Mouse (Mus musculus) layer of hippocampus, adult 18-20 months (tissue): ENCODE data around the gene Col26a1. TPM values are rescaled to one million over a fixed set of nuclear protein-coding genes. Genes with fewer than 3 reads are reported as not detected.
A peak's percentile ranks its signal among the peaks of the same experiment; 100 is the strongest.
"Not testable (repeated sequence)": the region's sequence is repeated elsewhere in the genome, so short reads cannot be mapped to it uniquely, and the experiment has no call there.

Experiments
- DNase-seq, 2 experiments: peaks; one replicate each; pipeline ENCODE4 v3.0.0; 2022; ENCODE audit warnings: low spot score in 2 of 2
- total RNA-seq, 2 experiments: library from RNA; stranded (reverse); gene quantifications; 2 replicates each; pipeline ENCODE4 v1.2.3; 2021

The Col26a1 gene
- total RNA-seq, 2 experiments from 2014 or later: 1.8 to 2.7 TPM

DNA sequence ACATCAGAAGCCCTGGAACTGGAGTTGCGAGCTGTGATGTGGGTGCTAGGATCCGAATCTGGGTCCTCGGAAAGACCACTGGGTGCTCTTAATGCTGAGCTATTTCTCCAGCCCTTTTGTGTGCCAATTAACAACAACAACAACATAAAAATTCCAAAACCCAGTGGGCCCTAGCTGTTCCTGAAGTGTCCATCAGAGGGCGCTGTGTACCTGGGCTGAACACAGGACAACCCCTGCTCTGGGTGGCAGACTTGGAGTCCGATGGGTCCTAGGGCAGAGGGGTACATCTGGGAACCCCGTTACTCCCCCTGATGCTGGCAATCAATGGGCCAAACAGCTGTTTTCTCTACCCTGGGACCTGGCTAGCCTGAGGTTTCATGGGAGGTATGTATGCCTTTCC lies 123.2 kb downstream of the Col26a1 start:
- DNase-seq: no peak

DNA sequence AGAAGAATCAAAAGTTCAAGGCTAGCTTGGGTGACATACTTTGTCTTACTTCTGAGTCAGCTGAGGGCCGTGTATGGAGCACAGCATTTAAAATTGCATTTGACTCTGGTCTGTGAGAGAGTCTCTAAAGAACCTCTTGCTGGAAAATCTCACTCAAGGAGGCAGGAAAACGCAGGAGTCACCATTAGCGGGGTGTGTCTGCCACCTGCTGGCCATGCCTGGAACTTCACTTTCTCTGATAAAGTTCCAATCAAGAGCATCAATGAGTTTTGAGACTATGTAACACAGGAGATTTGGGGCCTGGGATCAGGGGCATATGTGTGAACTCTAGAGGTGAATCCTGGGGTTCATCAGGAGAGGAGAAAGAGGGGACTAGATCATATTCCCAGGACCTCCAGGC lies 127.3 kb downstream of the Col26a1 start:
- DNase-seq: peak; percentile 42 to 80

DNA sequence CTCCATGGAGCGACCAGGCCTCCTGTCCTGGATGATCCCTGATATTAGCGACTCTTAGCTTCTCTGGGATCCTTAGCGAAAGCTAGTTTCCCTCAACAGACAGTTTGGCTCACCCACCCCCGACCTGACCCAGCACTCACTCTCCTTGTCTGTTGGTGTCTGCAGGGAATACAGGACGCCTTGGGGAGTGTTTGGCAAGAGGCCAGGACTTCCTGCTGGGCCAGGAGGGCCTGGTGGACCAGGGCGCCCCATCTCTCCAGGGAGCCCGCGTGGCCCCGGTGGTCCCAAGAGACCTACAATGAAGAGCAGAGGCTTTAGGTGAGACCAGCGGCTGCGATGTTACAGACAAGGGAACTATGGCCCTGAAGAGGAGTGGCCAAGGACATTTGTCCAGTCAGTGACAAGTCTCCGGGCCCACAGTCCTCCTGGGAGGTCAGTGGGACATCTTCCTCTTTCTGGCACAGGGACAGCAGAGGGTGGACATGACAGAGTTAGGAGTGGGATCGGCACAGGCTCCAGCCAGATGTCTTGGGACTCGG lies 128.9 kb downstream of the Col26a1 start:
- DNase-seq: no peak

- DNase-seq: not testable (repeated sequence)
These were observed 129.8 kb downstream of the Col26a1 start for GRCm38 (mm10) chr5:136753176-136753575.

GRCm38 (mm10) chr5:136752104-136752503 lies 130.9 kb downstream of the Col26a1 start:
- no peak for DNase-seq

- no peak for DNase-seq
These were observed 136.4 kb downstream of the Col26a1 start for GRCm38 (mm10) chr5:136746596-136746995.

DNA sequence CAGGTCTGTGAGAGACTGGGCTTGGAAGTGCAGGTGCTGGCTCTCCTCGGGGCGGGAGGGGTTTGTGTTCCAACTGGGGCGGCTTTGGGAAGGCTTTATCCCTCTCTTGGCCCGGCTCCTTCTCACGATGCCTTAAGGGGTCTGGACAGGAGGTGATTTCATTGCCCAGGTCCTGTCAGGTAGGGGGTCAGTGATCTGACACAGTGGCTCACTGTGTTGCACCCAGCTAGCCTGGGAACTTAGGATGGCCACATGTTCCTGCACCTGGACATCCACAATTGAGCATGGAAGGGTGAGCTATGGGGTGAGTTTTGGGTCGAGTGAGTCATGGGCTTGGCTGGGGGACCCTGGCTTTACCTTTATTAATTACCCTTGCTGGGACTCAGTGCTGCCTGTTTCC lies 144.1 kb downstream of the Col26a1 start:
- no peak for DNase-seq

GRCm38 (mm10) chr5:136726271-136726670 lies 156.7 kb downstream of the Col26a1 start:
- DNase-seq: not testable (repeated sequence)

GRCm38 (mm10) chr5:136721596-136721995 lies 161.4 kb downstream of the Col26a1 start:
- peak in 1 of 2 experiments; percentile 47 for DNase-seq

DNA sequence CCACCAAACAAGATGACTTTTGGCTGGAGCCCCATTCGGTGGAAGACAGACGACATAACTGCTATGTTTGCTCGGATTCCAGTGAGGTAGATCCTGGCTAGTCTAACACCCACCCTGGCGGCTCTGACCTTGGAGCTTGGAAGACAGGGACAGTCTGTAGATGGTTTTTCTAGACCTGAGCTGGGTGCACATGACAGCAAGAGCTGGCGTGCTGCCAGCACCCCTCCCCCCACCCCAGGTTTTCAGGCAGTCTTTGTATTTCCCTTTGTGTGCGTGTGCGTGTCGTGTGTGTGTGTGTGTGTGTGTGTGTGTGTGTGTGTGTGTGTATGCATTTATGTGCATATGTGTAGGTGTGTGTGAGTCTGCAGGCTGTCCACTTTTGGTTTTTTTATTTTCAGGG lies 164.4 kb downstream of the Col26a1 start:
- no peak for DNase-seq

DNA sequence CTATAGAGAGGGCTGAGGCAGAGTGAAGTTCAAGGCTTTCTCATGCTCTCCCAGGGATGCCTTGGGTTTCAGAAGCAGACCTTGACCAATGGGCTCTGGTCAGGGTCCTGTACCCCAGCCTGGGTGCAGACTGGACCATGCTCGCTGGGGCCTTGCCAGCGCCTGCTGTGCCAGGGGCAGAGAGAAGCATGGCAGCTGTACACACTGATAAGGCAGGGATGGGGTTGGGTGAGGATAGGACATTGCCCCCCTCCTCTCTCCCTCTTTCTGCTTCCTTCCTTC lies 165.5 kb downstream of the Col26a1 start:
- no peak for DNase-seq

- DNase-seq: no peak
These were observed 166.1 kb downstream of the Col26a1 start for GRCm38 (mm10) chr5:136716696-136717572.

- DNase-seq: peak in 1 of 2 experiments; percentile 16
These were observed 168.1 kb downstream of the Col26a1 start for GRCm38 (mm10) chr5:136714879-136715278.

GRCm38 (mm10) chr5:136714232-136714875 lies 168.7 kb downstream of the Col26a1 start:
- no peak for DNase-seq

- DNase-seq: no peak
These were observed 172.3 kb downstream of the Col26a1 start for GRCm38 (mm10) chr5:136710742-136711141.

DNA sequence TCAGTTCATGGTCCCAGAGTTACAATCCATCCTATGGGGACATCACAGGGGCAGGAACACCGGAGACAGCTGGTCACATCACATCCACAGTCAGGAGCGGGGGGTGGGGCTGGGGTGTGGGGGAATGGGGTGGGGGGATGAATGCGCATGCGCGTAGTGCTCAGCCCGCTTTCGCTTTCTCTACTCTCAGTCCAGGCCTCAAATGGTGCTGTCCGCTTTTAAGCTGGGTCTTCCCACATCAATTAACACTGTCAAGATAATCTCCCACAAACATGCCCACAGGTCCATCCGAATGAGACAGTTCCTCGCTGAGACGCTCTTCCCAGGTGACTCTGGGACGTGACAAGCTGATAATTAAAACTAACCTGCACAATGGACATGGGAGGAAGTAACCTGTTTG lies 174.9 kb downstream of the Col26a1 start:
- no peak for DNase-seq

- DNase-seq: peak; percentile 55 to 75
These were observed 176.2 kb downstream of the Col26a1 start for GRCm38 (mm10) chr5:136706803-136707202.

DNA sequence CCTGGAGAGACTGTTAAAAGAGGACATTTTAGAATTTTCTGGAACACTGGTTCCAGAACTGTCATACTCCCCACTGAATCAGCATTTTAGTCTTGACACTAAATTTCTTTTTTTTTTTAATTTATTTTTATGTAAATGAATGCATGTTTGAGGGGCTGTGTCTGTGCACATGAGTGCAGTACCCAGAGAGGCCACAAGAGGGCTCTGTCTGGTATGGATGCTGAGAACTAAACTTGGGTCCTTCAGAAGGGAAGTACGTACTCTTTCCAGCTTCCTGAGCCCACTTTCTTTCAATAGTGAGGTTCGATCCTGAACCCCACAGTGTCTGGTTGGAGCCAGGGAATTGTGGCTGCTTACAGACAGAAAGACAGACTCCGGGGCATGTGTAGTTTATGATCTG lies 177.5 kb downstream of the Col26a1 start:
- no peak for DNase-seq

- no peak for DNase-seq
These were observed 178.9 kb downstream of the Col26a1 start for GRCm38 (mm10) chr5:136704151-136704550.

- DNase-seq: peak; percentile 16 to 72
These were observed 179.3 kb downstream of the Col26a1 start for GRCm38 (mm10) chr5:136703751-136704150.

DNA sequence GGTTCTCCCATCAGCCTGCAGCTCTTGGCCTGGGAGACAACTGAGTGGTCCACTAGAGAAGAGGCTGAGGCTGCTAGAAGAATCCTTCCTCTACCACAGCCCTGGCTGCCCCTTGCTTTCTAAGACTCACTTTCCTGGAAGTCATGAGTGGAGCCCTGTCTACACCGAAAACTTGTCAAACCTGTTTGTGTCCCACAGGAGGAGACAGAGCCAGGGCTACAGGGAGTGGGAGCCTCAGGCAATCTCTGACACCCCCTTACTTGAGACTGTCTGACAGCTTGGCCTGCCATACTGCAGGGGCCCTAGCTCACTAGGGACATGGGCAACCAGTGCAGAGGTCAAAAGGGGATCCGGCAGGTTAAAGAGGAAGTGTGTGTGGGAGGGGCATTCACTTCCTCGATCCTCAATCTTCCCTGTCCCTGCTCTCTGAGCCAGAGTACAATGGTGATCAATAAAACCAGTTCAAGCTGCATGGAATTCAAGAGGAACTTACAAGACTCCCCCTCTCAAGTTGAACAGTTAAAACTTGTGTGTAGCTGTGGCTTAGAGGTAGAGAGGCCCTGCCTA lies 180.8 kb downstream of the Col26a1 start:
- DNase-seq: no peak

DNA sequence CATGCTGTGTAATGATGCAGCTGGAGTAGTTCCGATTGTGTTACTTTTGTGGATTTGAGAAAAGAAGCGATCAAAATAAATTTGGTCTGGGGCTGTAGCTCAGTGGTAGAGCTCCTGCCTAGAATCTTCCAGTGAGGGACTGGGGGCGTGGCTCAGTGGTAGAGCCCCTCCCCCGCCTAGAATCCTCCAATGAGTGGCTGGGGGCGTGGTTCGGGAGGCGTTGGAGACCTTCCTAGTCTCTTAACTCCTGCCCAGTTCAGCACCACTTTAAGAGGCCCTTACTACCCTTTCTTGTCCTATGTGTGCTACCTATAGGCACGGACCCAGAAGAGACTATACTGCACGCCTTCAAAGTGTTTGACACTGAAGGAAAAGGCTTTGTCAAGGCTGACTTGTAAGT lies 185.4 kb downstream of the Col26a1 start:
- no peak for DNase-seq
